18 mouse cellular contexts compared by ENCODE assay signal in genomic region chr10:63178318-63178717, GRCm38 (mm10). TPM values are rescaled to one million over a fixed set of nuclear protein-coding genes. Genes with fewer than 3 reads are reported as not detected.
"Had no signal": no experiment of that assay in that cellular context is flagged by ENCODE, and none has a peak within 500 bp of the region (broad histone marks: within the 10 kb centered on the region; RNA-seq: fewer than 3 reads in every experiment).

No protein-coding gene starts in this region.

- H3K4me3 ChIP-seq: intestine, embryonic 15.5 days; layer of hippocampus, adult 2 months; liver, embryonic 15.5 days; midbrain, embryonic 10.5 days; neural tube, embryonic 12.5 days; stomach, embryonic 15.5 days had no signal

- DNase-seq: kidney, adult 18-20 months; kidney, postnatal 10 days; kidney, postnatal 4 days; left cerebral cortex, postnatal 4 days; lung, adult 2 months; lung, postnatal 14 days; midbrain, embryonic 14.5 days; right cerebral cortex, postnatal 4 days; thymus, postnatal 36 days had no signal

- H3K27me3 ChIP-seq: intestine, embryonic 15.5 days; liver, embryonic 15.5 days; neural tube, embryonic 12.5 days; stomach, embryonic 15.5 days had no signal

- H3K4me1 ChIP-seq: intestine, embryonic 15.5 days; neural tube, embryonic 12.5 days; stomach, embryonic 15.5 days had no signal

- H3K27ac ChIP-seq: intestine, embryonic 15.5 days; layer of hippocampus, adult 2 months; liver, embryonic 15.5 days; midbrain, embryonic 10.5 days; neural tube, embryonic 12.5 days; stomach, embryonic 15.5 days had no signal

- H3K36me3 ChIP-seq: intestine, embryonic 15.5 days; liver, embryonic 15.5 days; midbrain, embryonic 10.5 days; neural tube, embryonic 12.5 days; stomach, embryonic 15.5 days had no signal

RNA-seq across cellular contexts. Expression of gene Mypn, which starts 25.4 kb away (rescaled TPM):
- total RNA-seq: megakaryocyte progenitor cell, adult 5-6 weeks; neutrophil, adult 5-6 weeks had no signal
- polyA plus RNA-seq: kidney, embryonic 14.5 days had no signal
